Mouse (Mus musculus) lung, embryonic 14.5 days (tissue): Measurements from ENCODE around the gene Derl2. TPM values are rescaled to one million over a fixed set of nuclear protein-coding genes. Genes with fewer than 3 reads are reported as not detected.

Source experiments
- ATAC-seq: fragments of 200-750 bp; cut with Nextera tagmentation; 2 replicates; pipeline ENCODE4 v1.8.0; 2017; ENCODE audit warnings: mild to moderate bottlenecking, moderate TSS enrichment, moderate library complexity; ENCODE audit not compliant: insufficient read depth
- DNase-seq: peaks from one replicate; pipeline ENCODE4 v3.0.0-alpha.2; 2015
- H3K27ac ChIP-seq: fragments of 300-500 bp; sonication (generic); 2 replicates; pipeline ENCODE4 v1.5.1; 2014; ENCODE audit warnings: low read depth, mild to moderate bottlenecking, moderate library complexity
- H3K27me3 ChIP-seq: fragments of 300-500 bp; sonication (generic); 2 replicates; pipeline ENCODE4 v1.6.1; 2014; ENCODE audit warnings: low read length, control low read depth; ENCODE audit not compliant: insufficient read depth
- H3K36me3 ChIP-seq: fragments of 300-500 bp; sonication (generic); 2 replicates; pipeline ENCODE4 v1.6.1; 2014; ENCODE audit warnings: control low read depth; ENCODE audit not compliant: insufficient read depth
- H3K4me1 ChIP-seq: fragments of 300-500 bp; sonication (generic); 2 replicates; pipeline ENCODE4 v1.6.1; 2014; ENCODE audit warnings: antibody characterized with exemption, control low read depth; ENCODE audit not compliant: insufficient read depth
- H3K4me2 ChIP-seq: fragments of 300-500 bp; sonication (generic); 2 replicates; pipeline ENCODE4 v1.6.1; 2014; ENCODE audit warnings: mild to moderate bottlenecking
- H3K4me3 ChIP-seq: fragments of 300-500 bp; sonication (generic); 2 replicates; pipeline ENCODE4 v1.5.1; 2014; ENCODE audit warnings: low read depth, low read length
- H3K9ac ChIP-seq: fragments of 300-500 bp; sonication (generic); 2 replicates; pipeline ENCODE4 v1.6.1; 2014
- H3K9me3 ChIP-seq: fragments of 300-500 bp; sonication (generic); 2 replicates; pipeline ENCODE4 v1.6.1; 2016; ENCODE audit warnings: low read depth, low read length, control low read depth
- CTCF ChIP-seq: IDR thresholded peaks from 2 replicates; pipeline ENCODE4 v1.5.1; 2016; ENCODE audit warnings: antibody characterized with exemption, low read depth
- WGBS: fragments of 180-500 bp; shearing (Covaris S2); extraction: QIAGEN DNeasy Blood & Tissue Kit; methylation state at CpG from one replicate; pipeline ENCODE4 v1.1.7; 2014; 5-methylcytosine and 5-hydroxymethylcytosine counted together
- polyA plus RNA-seq: library from polyadenylated mRNA; unstranded; fragments of >200 nt; fragmentation: Nextera tagmentation; extraction: Ambion mirVana; gene quantifications from 2 replicates; pipeline ENCODE4 v1.2.1, GENCODE M21; 2014

Gene Derl2
- polyA plus RNA-seq, 1 experiment from 2014 or later, result 42.7 TPM

GRCm38 (mm10) chr11:70980751-70981510 lies 38.7 kb downstream of the Derl2 start:
- 90% methylated on average over 14 of the region's 14 CpGs for WGBS
- H3K4me3 ChIP-seq, result peak overlapping the region; percentile 98; the same call in 1 of the 2 replicates
- peak overlapping the region; percentile 71 for H3K4me2 ChIP-seq

DNA sequence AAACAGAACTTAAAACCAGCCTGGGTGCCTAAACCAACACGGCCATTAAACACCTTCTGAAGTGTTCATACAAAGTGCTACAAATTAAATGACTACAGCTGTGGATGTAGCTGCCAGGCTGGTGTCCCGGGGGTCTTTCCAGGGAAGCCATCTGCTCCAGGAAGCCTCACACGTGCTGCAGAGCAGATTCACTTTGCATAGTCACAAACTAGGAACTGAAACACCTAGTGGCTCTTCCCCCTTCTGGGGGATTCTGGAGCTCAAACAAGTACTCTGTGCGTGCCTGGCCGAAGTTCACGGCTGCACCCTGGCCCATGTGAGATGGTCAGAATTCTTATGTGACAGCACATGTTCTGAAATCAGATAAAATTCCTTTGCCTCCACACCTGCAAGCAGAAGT lies 39.4 kb downstream of the Derl2 start:
- no peaks in the 10 kb centered on the region for H3K27me3 ChIP-seq
- no peak overlapping the region for H3K27ac ChIP-seq
- ATAC-seq, result no peak
- H3K4me2 ChIP-seq, result no peak overlapping the region
- no peak overlapping the region for H3K9ac ChIP-seq
- no peak overlapping the region for H3K4me3 ChIP-seq
- no peak for TF ChIP-seq CTCF
- WGBS, result 88% methylated on average over 6 of the region's 6 CpGs
- no peaks in the 10 kb centered on the region for H3K9me3 ChIP-seq
- H3K36me3 ChIP-seq, result peaks cover 76% of the 10 kb centered on the region
- H3K4me1 ChIP-seq, result peaks cover 3% of the 10 kb centered on the region; the same call in 1 of the 2 replicates
- DNase-seq, result no peak

More at GRCm38 (mm10) chr11:70980751-70981510, 38.7 kb downstream of the Derl2 start:
- Histone ChIP-seq H3K36me3 (peaks cover 76% of the 10 kb centered on the region), H3K27me3 (no peaks in the 10 kb centered on the region), H3K4me1 (peaks cover 3% of the 10 kb centered on the region; the same call in 1 of the 2 replicates), H3K9ac (no peak overlapping the region), H3K9me3 (no peaks in the 10 kb centered on the region), H3K27ac (no peak overlapping the region)
- no peak for TF ChIP-seq CTCF
- no peak for ATAC-seq
- no peak for DNase-seq

- no peaks in the 10 kb centered on the region for H3K9me3 ChIP-seq
- H3K4me2 ChIP-seq, result no peak overlapping the region
- H3K27me3 ChIP-seq, result no peaks in the 10 kb centered on the region
- H3K36me3 ChIP-seq, result peaks cover 86% of the 10 kb centered on the region
- H3K4me3 ChIP-seq, result no peak overlapping the region
- WGBS, result 82% methylated on average over 6 of the region's 6 CpGs
- DNase-seq (no peak), ATAC-seq (no peak)
- peaks cover 3% of the 10 kb centered on the region; the same call in 1 of the 2 replicates for H3K4me1 ChIP-seq
- TF ChIP-seq CTCF, result no peak
- no peak overlapping the region for H3K9ac ChIP-seq
- H3K27ac ChIP-seq, result no peak overlapping the region
These were observed 42.3 kb downstream of the Derl2 start for GRCm38 (mm10) chr11:70977293-70977692.

- H3K9me3 ChIP-seq, result no peaks in the 10 kb centered on the region
- TF ChIP-seq CTCF, result no peak
- 65% methylated on average over 2 of the region's 2 CpGs for WGBS
These were observed 44.4 kb downstream of the Derl2 start for GRCm38 (mm10) chr11:70975193-70975592.

GRCm38 (mm10) chr11:70973947-70974346 lies 45.7 kb downstream of the Derl2 start:
- peaks cover 3% of the 10 kb centered on the region; the same call in 1 of the 2 replicates for H3K4me1 ChIP-seq
- H3K27ac ChIP-seq, result no peak overlapping the region
- H3K36me3 ChIP-seq, result peaks cover 66% of the 10 kb centered on the region
- H3K4me3 ChIP-seq, result no peak overlapping the region
- H3K27me3 ChIP-seq, result no peaks in the 10 kb centered on the region
- no peak overlapping the region for H3K9ac ChIP-seq
- no peak overlapping the region for H3K4me2 ChIP-seq
- peak; percentile 21 for DNase-seq
- no peak for ATAC-seq
- no peaks in the 10 kb centered on the region for H3K9me3 ChIP-seq
- peak; percentile 53 for TF ChIP-seq CTCF
- 66% methylated on average over 4 of the region's 4 CpGs for WGBS

More at GRCm38 (mm10) chr11:70975193-70975592, 44.4 kb downstream of the Derl2 start:
- DNase-seq, result no peak
- ATAC-seq, result no peak
- H3K36me3 ChIP-seq, result peaks cover 78% of the 10 kb centered on the region
- no peak overlapping the region for H3K4me3 ChIP-seq
- no peak overlapping the region for H3K27ac ChIP-seq
- no peak overlapping the region for H3K9ac ChIP-seq
- H3K27me3 ChIP-seq, result no peaks in the 10 kb centered on the region
- H3K4me2 ChIP-seq, result no peak overlapping the region
- peaks cover 3% of the 10 kb centered on the region; the same call in 1 of the 2 replicates for H3K4me1 ChIP-seq

DNA sequence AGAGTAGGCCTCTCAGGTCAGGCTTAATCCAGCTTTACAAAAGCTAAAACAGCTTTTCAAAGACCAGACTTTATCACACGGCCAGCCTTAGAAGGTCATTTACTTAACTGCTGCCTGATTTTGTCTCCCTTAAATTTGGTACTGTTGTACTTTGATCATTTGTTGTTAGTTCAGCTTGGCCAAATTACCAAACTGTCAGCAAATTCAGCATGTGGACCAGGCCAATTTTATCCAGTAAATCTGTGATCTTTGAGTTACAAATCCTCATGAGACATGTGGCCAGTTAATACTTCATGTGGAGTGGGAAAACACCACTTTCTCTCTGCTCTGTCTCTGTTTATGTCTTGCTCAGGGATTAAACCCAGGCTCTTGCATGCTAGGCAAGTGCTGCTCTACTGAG lies 47.1 kb downstream of the Derl2 start:
- H3K36me3 ChIP-seq, result peaks cover 54% of the 10 kb centered on the region
- WGBS, result 55% methylated on average over 1 of the region's 1 CpGs
- TF ChIP-seq CTCF, result no peak

More for the DNA sequence above, 47.1 kb downstream of the Derl2 start:
- no peak overlapping the region for H3K4me2 ChIP-seq
- ATAC-seq (no peak), DNase-seq (no peak)
- H3K27me3 ChIP-seq, result no peaks in the 10 kb centered on the region
- H3K9me3 ChIP-seq, result no peaks in the 10 kb centered on the region
- no peak overlapping the region for H3K27ac ChIP-seq
- H3K4me3 ChIP-seq, result no peak overlapping the region
- H3K4me1 ChIP-seq, result peaks cover 6% of the 10 kb centered on the region; the same call in 1 of the 2 replicates
- no peak overlapping the region for H3K9ac ChIP-seq
